Mouse (Mus musculus) urinary bladder, postnatal 36 days (tissue): ENCODE measurements around the gene Nsa2.

Experiments used
- DNase-seq, 2 experiments: peaks; one replicate each; pipeline ENCODE4 v3.0.0; 2022; ENCODE audit warnings: low spot score in 2 of 2, mixed read lengths in 1 of 2

Nsa2 gene

DNA sequence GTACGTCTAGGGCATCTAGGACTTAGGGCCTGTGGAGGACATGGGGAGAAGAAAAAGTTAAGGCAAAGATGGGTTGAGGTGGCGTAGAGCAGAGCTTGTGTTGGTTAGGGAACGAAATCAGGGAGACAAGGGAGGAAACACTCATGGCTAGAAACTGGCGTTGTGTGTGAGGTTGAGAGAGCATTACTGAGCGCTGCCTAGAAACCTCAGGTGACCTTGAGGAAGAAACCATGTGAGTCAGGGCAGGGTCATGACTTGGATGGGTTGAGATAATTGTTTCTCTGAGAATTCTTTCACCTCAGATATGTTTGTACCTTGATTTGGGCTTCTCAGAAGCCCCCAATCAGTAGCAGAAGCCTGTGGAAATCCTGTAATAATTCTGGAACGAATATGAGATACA lies 50.3 kb downstream of the Nsa2 start:
- DNase-seq = no peak

DNA sequence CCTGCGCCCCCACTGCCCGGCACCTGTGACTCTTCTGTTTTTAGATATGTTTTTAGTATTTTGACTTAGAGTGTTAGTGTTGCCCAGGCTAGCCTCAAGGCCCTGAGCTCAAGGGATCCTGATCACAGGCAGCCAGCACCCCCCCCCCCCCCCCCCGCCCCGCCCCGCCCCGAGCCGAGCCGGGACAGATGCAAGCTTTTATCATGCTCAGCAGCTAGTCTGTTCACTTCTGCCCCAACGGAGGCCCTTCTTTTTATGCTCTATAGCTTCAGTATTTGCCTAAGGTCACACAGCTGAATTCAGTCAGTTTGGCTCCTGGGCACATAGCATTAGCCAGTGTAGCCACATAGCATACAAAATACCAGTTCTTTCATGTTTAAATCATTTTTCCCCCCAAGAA lies 51.4 kb downstream of the Nsa2 start:
- no peak for DNase-seq

DNA sequence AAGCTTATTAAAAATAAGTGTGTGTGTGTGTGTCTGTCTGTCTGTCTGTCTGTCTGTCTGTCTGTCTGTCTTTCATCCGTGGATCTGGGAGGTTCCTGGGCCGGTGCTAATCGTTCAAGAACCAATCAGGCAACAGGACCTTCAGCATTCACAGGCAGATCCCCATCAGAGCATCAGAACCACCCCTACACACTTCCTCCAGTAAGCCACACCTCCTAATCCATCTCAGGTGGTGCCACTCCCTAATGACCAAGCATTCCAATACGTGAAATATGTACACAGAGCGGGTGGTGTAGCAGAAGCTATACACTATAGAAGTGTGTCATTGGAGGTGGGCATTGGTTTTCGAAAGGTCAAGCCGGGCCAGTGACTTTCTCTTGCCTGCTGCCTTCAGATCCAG lies 55.3 kb downstream of the Nsa2 start:
- no peak for DNase-seq

DNA sequence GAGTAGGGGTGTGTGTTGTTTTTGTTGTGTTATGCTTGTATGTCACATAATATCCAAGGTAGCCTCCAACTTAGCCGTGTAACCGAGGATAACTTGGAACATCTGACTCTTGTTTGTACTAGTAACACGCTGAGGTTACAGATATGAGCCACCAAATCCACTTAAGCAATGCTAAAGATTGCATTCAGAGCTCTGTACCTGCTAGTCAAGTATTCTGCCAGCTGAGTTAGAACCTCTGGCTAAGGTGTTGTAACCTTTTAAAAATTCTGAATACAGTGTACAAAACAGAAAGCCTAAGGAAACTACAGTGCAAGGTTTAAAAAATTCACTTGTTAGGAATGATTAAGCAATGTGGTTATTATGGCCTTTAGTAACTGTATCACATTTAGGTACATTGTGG lies 57.1 kb downstream of the Nsa2 start:
- no peak for DNase-seq

DNA sequence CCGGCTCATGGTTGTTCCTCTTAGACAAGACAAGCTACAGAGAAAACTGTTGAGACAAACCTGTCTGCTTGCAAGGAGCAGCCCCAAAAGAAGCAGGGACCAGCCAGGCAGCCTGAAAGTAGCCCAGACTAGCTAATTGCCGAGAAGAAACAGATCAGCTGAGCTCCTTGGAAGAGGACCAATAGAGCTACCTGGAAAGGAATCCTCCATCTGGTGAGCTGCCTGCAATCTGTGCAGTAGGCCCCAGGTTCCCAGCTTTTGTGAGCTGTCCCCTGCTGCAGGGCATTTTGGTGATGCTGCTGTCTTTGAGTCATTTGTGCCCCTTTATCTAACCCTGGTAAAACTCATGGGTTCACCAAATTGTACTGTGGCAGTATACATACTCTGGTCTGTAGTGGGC lies 57.5 kb downstream of the Nsa2 start:
- no peak for DNase-seq
